Mouse (Mus musculus) C2C12 (cell line): ENCODE results near the gene Ubox5.

Experiments
- CTCF ChIP-seq: IDR thresholded peaks from one replicate; pipeline ENCODE4 v1.5.1; 2011; ENCODE audit not compliant: control insufficient read depth, insufficient read depth, insufficient read length
- MAX ChIP-seq: IDR thresholded peaks from one replicate; pipeline ENCODE4 v1.6.1; 2011; ENCODE audit warnings: mild to moderate bottlenecking, control low read depth

GRCm38 (mm10) chr2:130598399-130598798, 31.4 kb downstream of the Ubox5 start:
- TF ChIP-seq CTCF (no peak), MAX (no peak)
